Mouse (Mus musculus): ENCODE measurements around the gene Gas2l3. TPM values are rescaled to one million over a fixed set of nuclear protein-coding genes. Genes with fewer than 3 reads are reported as not detected.
A peak's percentile ranks its signal among the peaks of the same experiment; 100 is the strongest.

Gas2l3 gene
- polyA plus RNA-seq, 1 experiment from 2014 or later: 16.8 TPM

- Histone ChIP-seq H3K27me3 (no peaks in the 10 kb centered on the region; the same call in 1 of the 2 replicates), H3K4me2 (no peak overlapping the region), H3K4me1 (no peaks in the 10 kb centered on the region), H3K27ac (no peak overlapping the region), H3K4me3 (replicated peaks) (no peak overlapping the region), H3K36me3 (replicated peaks) (no peaks in the 10 kb centered on the region), H3K9me3 (no peaks in the 10 kb centered on the region), H3K9ac (no peak overlapping the region)
- WGBS: 4% methylated on average over 5 of the region's 5 CpGs
- ATAC-seq (ENCODE audit: low FRiP score): peak; percentile 86
These were observed 60.3 kb downstream of the Gas2l3 start for GRCm38 (mm10) chr10:89383462-89383861.

- no peak overlapping the region for H3K27ac ChIP-seq
- H3K4me1 ChIP-seq: no peaks in the 10 kb centered on the region
- no peak overlapping the region for H3K9ac ChIP-seq
- WGBS: 73% methylated on average over 4 of the region's 4 CpGs
- no peak overlapping the region for H3K4me3 ChIP-seq (replicated peaks)
- H3K27me3 ChIP-seq: no peaks in the 10 kb centered on the region
- no peak for ATAC-seq (ENCODE audit: low FRiP score)
- H3K4me2 ChIP-seq: no peak overlapping the region
- H3K36me3 ChIP-seq (replicated peaks): no peaks in the 10 kb centered on the region
- no peaks in the 10 kb centered on the region for H3K9me3 ChIP-seq
These were observed 66.0 kb downstream of the Gas2l3 start for GRCm38 (mm10) chr10:89377750-89378149.

- no peak overlapping the region for H3K9ac ChIP-seq
- no peaks in the 10 kb centered on the region for H3K36me3 ChIP-seq (replicated peaks)
- ATAC-seq (ENCODE audit: low FRiP score): no peak
- H3K4me1 ChIP-seq: no peaks in the 10 kb centered on the region
- no peak overlapping the region for H3K4me3 ChIP-seq (replicated peaks)
- WGBS: 67% methylated on average over 1 of the region's 1 CpGs
- H3K4me2 ChIP-seq: no peak overlapping the region
- no peaks in the 10 kb centered on the region for H3K27me3 ChIP-seq
- H3K27ac ChIP-seq: no peak overlapping the region
- no peaks in the 10 kb centered on the region for H3K9me3 ChIP-seq
These were observed 73.7 kb downstream of the Gas2l3 start for GRCm38 (mm10) chr10:89370051-89370450.

GRCm38 (mm10) chr10:89358933-89359332, 84.8 kb downstream of the Gas2l3 start:
- 84% methylated on average over 3 of the region's 3 CpGs for WGBS

More at GRCm38 (mm10) chr10:89358933-89359332, 84.8 kb downstream of the Gas2l3 start:
- Histone ChIP-seq H3K4me3 (replicated peaks) (no peak overlapping the region), H3K9ac (no peak overlapping the region), H3K9me3 (no peaks in the 10 kb centered on the region), H3K36me3 (replicated peaks) (no peaks in the 10 kb centered on the region), H3K27me3 (no peaks in the 10 kb centered on the region), H3K4me1 (no peaks in the 10 kb centered on the region), H3K4me2 (no peak overlapping the region), H3K27ac (no peak overlapping the region)
- ATAC-seq (ENCODE audit: low FRiP score): no peak

Other genes starting within 250 kb of the Gas2l3 start
- gene Ano4, start 99.2 kb downstream of the Gas2l3 start, polyA plus RNA-seq (2016; fragmentation: Nextera tagmentation; extraction: Ambion mirVana): 1.6 and 1.9 TPM in 2 replicates
- not detected in 2 replicates for gene Nr1h4, start 89.6 kb upstream of the Gas2l3 start, polyA plus RNA-seq (2016; fragmentation: Nextera tagmentation; extraction: Ambion mirVana)
- 0.40 and 0.57 TPM in 2 replicates for gene Slc17a8, start 177.3 kb upstream of the Gas2l3 start, polyA plus RNA-seq (2016; fragmentation: Nextera tagmentation; extraction: Ambion mirVana)
- gene Scyl2, start 242.3 kb upstream of the Gas2l3 start, polyA plus RNA-seq (2016; fragmentation: Nextera tagmentation; extraction: Ambion mirVana): 11.8 and 13.7 TPM in 2 replicates